Mouse (Mus musculus) c-Kit-positive CD71-positive TER-119-positive erythroid progenitor cells, embryonic 14.5 days (primary cell): Measurements from ENCODE around the gene Rab5if.
"Not testable (repeated sequence)": the region's sequence is repeated elsewhere in the genome, so short reads cannot be mapped to it uniquely, and the experiment has no call there.

Experiments used
- DNase-seq: peaks from one replicate; pipeline ENCODE4 v3.0.0-alpha.2; 2013; ENCODE audit warnings: low spot score

The Rab5if gene

DNA sequence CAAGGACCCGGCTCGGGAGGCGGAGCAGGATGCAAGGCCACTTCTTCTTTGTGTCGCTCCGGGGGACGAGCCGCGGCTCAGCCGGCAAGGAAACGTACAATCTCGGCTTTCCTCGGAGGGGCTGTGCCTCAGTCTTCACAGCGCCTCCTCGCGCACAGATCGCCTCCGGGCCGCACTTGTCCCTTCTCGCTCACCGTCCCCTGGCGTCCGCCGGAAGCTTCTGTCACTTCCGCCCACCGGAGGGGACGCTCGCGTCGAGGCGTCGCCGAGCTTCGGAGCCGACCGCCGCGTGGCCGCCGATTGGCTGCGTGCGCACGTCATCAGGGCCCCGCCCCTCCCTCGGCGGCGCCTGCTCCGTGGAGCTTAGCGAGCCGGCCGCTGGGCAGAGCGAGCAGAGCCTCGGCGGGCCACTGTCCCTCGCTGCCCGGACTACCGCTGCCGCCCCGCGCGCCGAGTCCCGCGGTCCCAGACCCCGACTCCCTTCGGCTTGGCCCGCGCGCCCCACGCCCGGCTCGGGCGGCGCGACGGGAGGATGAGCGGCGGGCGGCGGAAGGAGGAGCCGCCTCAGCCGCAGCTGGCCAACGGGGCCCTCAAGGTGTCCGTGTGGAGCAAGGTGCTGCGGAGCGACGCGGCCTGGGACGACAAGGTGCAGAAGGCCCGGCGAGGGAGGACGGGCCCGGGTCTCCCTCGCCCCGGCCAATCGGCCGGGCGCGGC lies at the start of gene Rab5if:
TSS of gene Rab5if (plus strand) at position 357 of the 715 bp plus-strand sequence.
- peak; percentile 94 for DNase-seq

DNA sequence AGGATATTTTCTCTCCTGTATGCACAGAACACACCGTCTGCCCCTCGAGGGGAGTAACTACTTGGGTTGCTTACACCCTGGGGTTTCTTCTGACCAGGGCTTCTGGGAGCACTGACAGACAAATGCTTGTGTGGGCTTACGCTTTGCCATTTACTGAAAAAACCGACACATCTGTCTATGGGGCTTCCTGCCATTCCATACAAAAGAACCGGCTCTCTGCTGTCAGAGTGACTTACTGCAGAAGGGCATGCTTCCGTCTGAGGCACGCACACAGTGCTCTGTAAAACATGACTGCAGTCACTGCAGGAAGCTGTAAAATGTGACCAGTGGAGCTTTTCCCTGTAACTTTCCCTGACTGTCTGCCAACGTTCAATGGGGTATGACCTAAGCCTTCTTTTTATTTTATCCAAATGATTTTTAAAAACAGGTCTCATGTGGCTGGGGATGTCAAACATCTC lies 48.6 kb upstream of the Rab5if start:
- no peak for DNase-seq

DNA sequence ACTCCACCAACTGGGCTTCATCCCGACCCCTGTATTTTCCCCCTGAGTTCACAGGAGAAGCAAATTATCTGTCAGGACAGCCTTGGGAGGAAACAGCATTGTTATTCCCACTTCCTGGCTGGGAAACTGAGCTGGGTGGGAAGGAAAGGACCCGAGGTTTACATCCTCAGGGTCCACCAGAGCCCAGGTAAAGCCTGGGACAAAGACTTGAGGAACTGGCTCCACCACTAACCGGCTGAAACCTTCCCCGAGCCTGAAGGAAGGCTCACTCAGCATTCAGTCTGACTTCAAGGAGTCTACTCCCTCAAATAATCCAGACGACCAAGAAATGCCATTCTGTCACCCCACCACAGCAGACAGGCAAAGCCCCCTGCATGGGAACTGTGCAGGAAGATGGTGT lies 48.0 kb upstream of the Rab5if start:
- DNase-seq = no peak

DNA sequence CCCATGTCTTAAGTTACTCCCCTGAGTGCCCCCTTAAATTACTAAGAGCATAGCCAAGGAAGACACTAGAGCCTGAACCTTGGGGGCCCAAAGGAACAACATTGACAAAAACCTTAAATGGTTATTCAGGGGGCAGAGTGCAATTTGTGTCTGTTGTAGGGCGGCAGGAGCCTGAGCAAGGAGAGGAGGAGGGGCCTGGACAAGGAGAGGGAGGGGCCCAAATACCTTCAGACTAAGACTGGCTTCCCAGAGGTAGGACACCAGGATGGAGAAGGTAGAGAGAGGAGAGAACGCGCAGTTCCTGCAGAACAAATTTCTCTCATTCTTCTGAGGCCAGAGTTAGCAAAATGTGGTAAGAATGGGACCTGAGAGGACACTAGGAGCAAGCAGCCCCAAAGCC lies 47.5 kb upstream of the Rab5if start:
- no peak for DNase-seq

- no peak for DNase-seq
These were observed 46.8 kb upstream of the Rab5if start for GRCm38 (mm10) chr2:156816116-156816515.

DNA sequence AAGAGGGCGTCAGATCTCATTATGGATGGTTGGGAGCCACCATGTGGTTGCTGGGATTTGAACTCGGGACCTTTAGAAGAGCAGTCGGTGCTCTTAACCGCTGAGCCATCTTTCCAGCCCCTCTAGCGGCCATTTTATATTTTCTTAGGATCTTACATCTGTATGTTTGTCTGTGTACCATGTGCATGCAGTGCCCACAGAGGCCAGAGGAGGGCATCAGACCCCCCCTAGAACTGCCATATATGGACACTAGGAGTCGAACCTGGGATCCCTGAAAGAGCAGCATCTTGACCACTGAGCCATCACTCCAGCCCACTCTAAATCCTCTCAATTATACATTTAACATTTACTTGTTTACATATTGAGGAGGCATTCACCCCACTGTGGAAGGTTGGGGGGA lies 37.8 kb upstream of the Rab5if start:
- DNase-seq = not testable (repeated sequence)

GRCm38 (mm10) chr2:156834336-156834735 lies 28.6 kb upstream of the Rab5if start:
- DNase-seq = no peak

- DNase-seq = no peak
These were observed 24.1 kb upstream of the Rab5if start for GRCm38 (mm10) chr2:156838839-156839238.

GRCm38 (mm10) chr2:156839319-156840191 lies 23.4 kb upstream of the Rab5if start, which contains the start of gene Tgif2:
Gene Tgif2 (plus strand): TSS chr2:156840007.
- peak; percentile 50 for DNase-seq

DNA sequence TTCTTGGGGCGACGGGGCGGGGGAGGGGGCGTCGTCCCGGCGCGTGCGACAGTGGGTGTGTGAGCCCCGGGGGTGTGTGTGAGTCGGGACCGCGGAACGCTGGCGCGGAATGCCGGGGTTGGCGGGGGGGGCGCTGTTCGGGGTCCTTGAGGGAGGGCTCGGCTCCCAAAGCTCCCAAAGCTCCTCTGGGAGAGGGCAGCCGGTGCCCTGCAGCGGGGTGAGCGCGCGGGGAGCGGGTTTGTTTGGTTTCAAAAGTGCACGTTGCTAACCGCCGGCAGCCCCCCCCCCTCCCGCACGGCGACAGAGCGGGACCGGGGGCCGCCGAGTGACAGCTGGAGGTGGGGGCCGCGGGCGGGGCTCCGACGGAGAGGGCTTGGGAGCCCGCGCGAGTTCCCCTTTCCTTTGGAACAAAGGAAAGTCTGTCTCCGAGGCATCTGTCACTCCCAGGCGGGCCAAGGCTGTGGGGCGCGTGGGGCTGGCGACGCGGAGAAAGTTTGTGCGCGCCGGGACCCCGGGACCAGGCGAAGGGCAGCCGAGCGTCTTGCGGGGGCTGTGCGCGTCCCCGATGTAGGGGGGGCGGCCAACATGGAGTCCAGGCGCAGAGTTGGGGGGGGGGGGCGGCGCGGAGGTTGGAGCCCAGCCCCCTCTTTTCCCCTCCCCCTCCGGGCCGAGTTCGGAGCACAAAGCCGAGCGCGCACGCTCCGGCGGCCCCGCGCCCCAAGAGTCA lies 22.5 kb upstream of the Rab5if start:
- DNase-seq = no peak

GRCm38 (mm10) chr2:156841028-156841840 lies 21.7 kb upstream of the Rab5if start:
- peak; percentile 54 for DNase-seq

GRCm38 (mm10) chr2:156841841-156842706 lies 20.9 kb upstream of the Rab5if start:
- peak; percentile 59 for DNase-seq

DNA sequence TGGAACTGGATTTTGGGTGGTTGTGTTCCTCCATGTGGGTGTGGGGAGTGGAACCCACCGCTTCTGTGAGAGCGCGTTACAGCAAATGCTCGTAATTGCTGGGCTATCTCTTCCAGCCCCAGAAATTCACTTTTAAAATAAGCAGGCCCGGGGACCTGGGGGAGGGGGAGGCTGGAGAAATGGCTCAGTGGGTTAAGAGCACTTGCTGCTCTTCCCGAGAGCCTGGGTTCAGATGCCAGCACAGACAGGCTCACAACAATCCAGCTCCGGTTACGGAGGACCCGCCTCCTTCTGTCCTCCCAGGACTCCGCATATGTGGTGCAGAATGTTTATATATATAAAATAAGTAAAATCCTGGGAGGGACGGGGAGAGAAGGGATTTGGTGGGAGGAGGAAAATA lies 20.2 kb upstream of the Rab5if start:
- no peak for DNase-seq

- no peak for DNase-seq
These were observed 19.6 kb upstream of the Rab5if start for GRCm38 (mm10) chr2:156843331-156843730.

GRCm38 (mm10) chr2:156844715-156845114 lies 18.2 kb upstream of the Rab5if start:
- no peak for DNase-seq

DNA sequence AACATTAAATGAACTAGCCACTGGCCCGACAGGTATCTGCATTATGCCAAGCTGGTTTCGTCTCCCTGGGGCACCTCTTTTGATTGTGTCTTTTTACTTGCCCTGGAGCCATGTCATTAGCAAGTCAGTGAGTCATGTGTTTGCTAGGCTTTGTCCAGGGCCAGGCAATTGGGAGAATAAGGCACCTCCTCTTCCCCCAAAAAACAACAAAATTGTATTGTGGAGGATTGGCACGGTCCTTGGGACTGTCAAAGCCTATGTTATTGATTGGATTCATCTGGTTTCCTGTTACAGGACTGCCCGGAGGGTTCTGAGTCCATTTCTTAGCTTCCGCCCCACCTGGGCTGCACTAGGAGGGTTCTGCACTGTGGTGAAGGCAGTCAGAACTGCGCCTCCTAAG lies 15.3 kb upstream of the Rab5if start:
- no peak for DNase-seq

- DNase-seq = no peak
These were observed 14.3 kb upstream of the Rab5if start for GRCm38 (mm10) chr2:156848526-156849182.

GRCm38 (mm10) chr2:156850505-156850904 lies 12.4 kb upstream of the Rab5if start:
- no peak for DNase-seq

GRCm38 (mm10) chr2:156853584-156853983 lies 9.3 kb upstream of the Rab5if start:
- DNase-seq = not testable (repeated sequence)
